Mouse (Mus musculus) thymus, adult 2 months (tissue): ENCODE measurements around the gene Thsd7b.

ENCODE experiments used
- CTCF ChIP-seq: fragments of 200-500 bp; IDR thresholded peaks from 2 replicates; pipeline ENCODE4 v1.5.1; 2012; ENCODE audit warnings: mild to moderate bottlenecking, control low read depth, low read length, moderate library complexity, borderline replicate concordance; ENCODE audit not compliant: control insufficient read depth, poor library complexity, insufficient read depth; ENCODE audit errors: extremely low read depth
- POLR2A ChIP-seq: fragments of 200-500 bp; IDR thresholded peaks from 2 replicates; pipeline ENCODE4 v1.6.1; 2012; ENCODE audit warnings: mild to moderate bottlenecking, low read length, control low read depth, moderate library complexity; ENCODE audit not compliant: control insufficient read depth, poor library complexity, insufficient read depth; ENCODE audit errors: extremely low read depth

- no peak for TF ChIP-seq POLR2A
- TF ChIP-seq CTCF: no peak
Observed at GRCm38 (mm10) chr1:129731991-129732390, 458.9 kb downstream of the Thsd7b start.
